19 mouse cellular contexts compared by ENCODE assay signal in the genomic region with DNA sequence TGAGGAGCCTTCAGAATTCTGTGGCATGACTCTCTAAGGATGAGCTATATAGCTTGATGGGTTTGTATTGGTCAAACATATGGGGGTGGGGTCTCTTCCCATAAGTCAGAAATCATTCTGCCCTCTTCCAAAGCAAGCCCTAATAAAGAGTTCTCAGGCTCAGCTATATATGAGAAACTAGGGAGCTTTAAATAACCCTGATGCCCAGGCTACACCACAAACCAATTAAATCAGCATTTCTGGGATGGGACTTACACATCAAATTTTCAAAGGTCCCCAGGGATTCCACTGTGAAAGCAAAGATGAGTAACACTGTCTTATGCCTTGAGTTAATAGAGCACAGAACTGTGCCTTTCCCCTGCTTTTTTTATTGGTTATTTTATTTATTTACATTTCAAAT.
"Had no signal": no experiment of that assay in that cellular context is flagged by ENCODE, and none has a peak within 500 bp of the region (broad histone marks: within the 10 kb centered on the region; RNA-seq: fewer than 3 reads in every experiment).

No protein-coding gene starts in this region.

- H3K36me3 ChIP-seq: intestine, embryonic 15.5 days; limb, embryonic 13.5 days; liver, embryonic 12.5 days; liver, embryonic 15.5 days; lung, embryonic 15.5 days; midbrain, embryonic 15.5 days had no signal

- H3K27ac ChIP-seq: intestine, embryonic 15.5 days; left cerebral cortex, adult 2 months; limb, embryonic 13.5 days; liver, embryonic 12.5 days; liver, embryonic 15.5 days; lung, embryonic 15.5 days; midbrain, embryonic 15.5 days had no signal

- H3K4me2 ChIP-seq: intestine, embryonic 15.5 days; limb, embryonic 13.5 days; liver, embryonic 12.5 days; liver, embryonic 15.5 days; lung, embryonic 15.5 days; midbrain, embryonic 11.5 days; midbrain, embryonic 15.5 days had no signal

- DNase-seq: kidney, adult 11 months; kidney, adult 8-10 months; kidney, postnatal 14 days; kidney, postnatal 4 days; layer of hippocampus, postnatal 36 days; liver; lung, adult 18-20 months; lung, postnatal 10 days; lung, postnatal 36 days; thymus, adult 18-20 months; thymus, postnatal 36 days had no signal

- H3K4me3 ChIP-seq: intestine, embryonic 15.5 days; left cerebral cortex, adult 2 months; limb, embryonic 13.5 days; liver, embryonic 12.5 days; liver, embryonic 15.5 days; lung, embryonic 15.5 days; midbrain, embryonic 15.5 days had no signal

- H3K4me1 ChIP-seq: intestine, embryonic 15.5 days; liver, embryonic 12.5 days; liver, embryonic 15.5 days; lung, embryonic 15.5 days; midbrain, embryonic 15.5 days had no signal

- ATAC-seq: intestine, embryonic 15.5 days; liver, embryonic 12.5 days; midbrain, embryonic 15.5 days had no signal

- H3K9ac ChIP-seq: intestine, embryonic 15.5 days; limb, embryonic 13.5 days; liver, embryonic 12.5 days; liver, embryonic 15.5 days; lung, embryonic 15.5 days; midbrain, embryonic 15.5 days had no signal

- H3K27me3 ChIP-seq: intestine, embryonic 15.5 days; limb, embryonic 13.5 days; liver, embryonic 12.5 days; liver, embryonic 15.5 days; lung, embryonic 15.5 days; midbrain, embryonic 15.5 days had no signal

- H3K9me3 ChIP-seq: intestine, embryonic 15.5 days; limb, embryonic 13.5 days; liver, embryonic 12.5 days; liver, embryonic 15.5 days; lung, embryonic 15.5 days; midbrain, embryonic 15.5 days had no signal
